Mouse (Mus musculus): ENCODE measurements around the gene Usp53.

DNA sequence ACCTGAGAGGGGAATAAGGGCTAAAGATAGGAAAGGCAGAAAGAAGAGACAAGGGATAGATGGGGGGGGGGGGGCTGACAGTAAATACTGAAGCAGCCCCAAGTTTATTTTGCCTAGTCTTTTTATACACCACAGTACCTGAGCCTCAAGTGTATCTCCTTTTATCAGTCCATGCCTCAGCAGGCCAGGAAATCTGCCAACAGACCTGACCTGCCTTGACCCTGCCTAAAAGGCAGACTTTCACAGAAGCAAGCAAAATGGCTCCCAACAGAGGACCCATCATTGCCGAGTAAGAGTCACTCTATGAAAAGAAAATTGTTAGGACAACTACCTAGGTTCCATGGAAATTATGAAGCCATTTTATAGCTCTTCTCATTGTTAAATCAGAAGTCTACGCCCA lies 76.5 kb downstream of the Usp53 start:
- TF ChIP-seq CEBPB (IDR thresholded peaks at IDR 0.05; ENCODE audit: low read depth) = no peak
- no peak for TF ChIP-seq USF1 (IDR thresholded peaks at IDR 0.05; ENCODE audit: low read depth)
- TF ChIP-seq CTCF (IDR thresholded peaks at IDR 0.05; ENCODE audit: control insufficient read depth, insufficient read depth, insufficient read length) = no peak
- no peak for TF ChIP-seq MYOG (IDR thresholded peaks at IDR 0.05; ENCODE audit: control insufficient read depth, extremely low read depth, insufficient read length)
- TF ChIP-seq MAX (IDR thresholded peaks at IDR 0.05) = no peak
- TF ChIP-seq FOSL1 (IDR thresholded peaks at IDR 0.05; ENCODE audit: insufficient read depth, low read length, poor library complexity, severe bottlenecking) = no peak
- no peak for TF ChIP-seq MYOD1 (IDR thresholded peaks at IDR 0.05; ENCODE audit: control insufficient read depth, insufficient read length, low read depth)
